ENCODE assay signal across 23 mouse cellular contexts in the genomic region with DNA sequence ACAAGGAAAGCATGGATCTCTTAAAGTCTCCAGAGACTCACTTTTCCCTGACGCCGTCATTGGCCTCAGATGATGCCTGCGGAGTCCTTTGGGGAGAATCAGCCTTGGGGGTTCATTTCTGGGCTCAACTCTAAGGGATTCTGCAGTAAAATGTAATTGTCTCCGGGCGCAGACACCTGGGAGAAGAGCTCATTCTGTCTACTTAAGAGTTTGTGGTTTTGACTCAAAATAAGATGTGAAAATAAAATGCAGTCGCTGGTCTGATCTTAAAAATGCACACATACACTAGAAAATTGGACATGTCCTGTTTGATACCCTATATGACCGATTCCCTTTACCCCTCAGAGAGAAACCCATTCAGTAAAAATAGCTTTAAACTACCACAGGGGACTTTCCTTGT.
"Had no signal": no experiment of that assay in that cellular context is flagged by ENCODE, and none has a peak within 500 bp of the region (broad histone marks: within the 10 kb centered on the region; RNA-seq: fewer than 3 reads in every experiment).

No protein-coding gene starts in this region.

- H3K9me3 ChIP-seq: heart, embryonic 12.5 days; hindbrain, embryonic 12.5 days; kidney, embryonic 15.5 days; limb, embryonic 13.5 days; limb, embryonic 15.5 days; liver, embryonic 12.5 days had no signal

- ATAC-seq: hindbrain, postnatal 0 days; intestine, embryonic 16.5 days; liver, embryonic 12.5 days had no signal

- H3K27ac ChIP-seq: heart, adult 2 months; hindbrain, embryonic 12.5 days; hindbrain, embryonic 14.5 days; hindbrain, postnatal 0 days; kidney, embryonic 15.5 days; kidney, postnatal 0 days; limb, embryonic 13.5 days; limb, embryonic 15.5 days; liver, embryonic 12.5 days had no signal

- H3K4me3 ChIP-seq: heart, adult 2 months; heart, embryonic 12.5 days; hindbrain, embryonic 12.5 days; kidney, embryonic 15.5 days; limb, embryonic 13.5 days; limb, embryonic 15.5 days; liver, embryonic 12.5 days had no signal

- H3K9ac ChIP-seq: heart, embryonic 12.5 days; hindbrain, embryonic 12.5 days; hindbrain, embryonic 14.5 days; kidney, embryonic 15.5 days; limb, embryonic 13.5 days; limb, embryonic 15.5 days; liver, embryonic 12.5 days had no signal

- H3K4me2 ChIP-seq: heart, embryonic 12.5 days; hindbrain, embryonic 12.5 days; hindbrain, embryonic 14.5 days; kidney, embryonic 15.5 days; limb, embryonic 13.5 days; limb, embryonic 15.5 days; liver, embryonic 12.5 days had no signal

- H3K36me3 ChIP-seq: heart, embryonic 12.5 days; hindbrain, embryonic 12.5 days; kidney, embryonic 15.5 days; limb, embryonic 13.5 days; liver, embryonic 12.5 days had no signal

- DNase-seq: gastrocnemius, postnatal 14 days; gastrocnemius, postnatal 36 days; heart, adult 2 months; heart, postnatal 10 days; heart, postnatal 36 days; kidney, adult 11 months; kidney, adult 2 months; kidney, adult 9 months; kidney, postnatal 14 days; kidney, postnatal 36 days; layer of hippocampus, adult 9-11 months; layer of hippocampus, postnatal 36 days; left cerebral cortex, postnatal 4 days had no signal
